Mouse (Mus musculus) heart, postnatal 0 days (tissue): ENCODE data around the gene Twnk.

Experiments
- CTCF ChIP-seq: IDR thresholded peaks from 2 replicates; pipeline ENCODE4 v1.5.1; 2016; ENCODE audit warnings: antibody characterized with exemption, control low read depth, low read depth
- EP300 ChIP-seq: IDR thresholded peaks from 2 replicates; pipeline ENCODE4 v1.6.1; 2016; ENCODE audit warnings: antibody characterized with exemption, low read depth

GRCm38 (mm10) chr19:44968329-44968728 lies 37.1 kb upstream of the Twnk start:
- TF ChIP-seq CTCF: no peak
- no peak for TF ChIP-seq EP300
